Mouse (Mus musculus) MEL-GATA-1-ER (cell line): ENCODE results near the gene Numa1.
"Not testable (repeated sequence)": the region's sequence is repeated elsewhere in the genome, so short reads cannot be mapped to it uniquely, and the experiment has no call there.

ENCODE experiments used
- DNase-seq: peaks from one replicate; pipeline ENCODE4 v3.0.0-alpha.2; 2012; ENCODE audit warnings: low read depth; ENCODE audit errors: extremely low read depth

The Numa1 gene

GRCm38 (mm10) chr7:101974505-101974904, 40.6 kb downstream of the Numa1 start:
- no peak for DNase-seq

- no peak for DNase-seq
Observed at GRCm38 (mm10) chr7:101982735-101983134, 48.8 kb downstream of the Numa1 start.

GRCm38 (mm10) chr7:101985081-101985480, 51.2 kb downstream of the Numa1 start:
- DNase-seq = no peak

- no peak for DNase-seq
Observed at GRCm38 (mm10) chr7:101994241-101994640, 60.3 kb downstream of the Numa1 start.

GRCm38 (mm10) chr7:101998194-101998927, 64.5 kb downstream of the Numa1 start:
- DNase-seq = peak; percentile 27

GRCm38 (mm10) chr7:101999461-102000151, 65.7 kb downstream of the Numa1 start:
- no peak for DNase-seq

- DNase-seq = no peak
Observed at GRCm38 (mm10) chr7:102000296-102000695, 66.4 kb downstream of the Numa1 start.

GRCm38 (mm10) chr7:102000921-102001630, 67.2 kb downstream of the Numa1 start:
- DNase-seq = no peak

- DNase-seq = peak; percentile 29
Observed at GRCm38 (mm10) chr7:102006520-102006919, 72.6 kb downstream of the Numa1 start.

- no peak for DNase-seq
Observed at GRCm38 (mm10) chr7:102011855-102012254, 77.9 kb downstream of the Numa1 start.

- no peak for DNase-seq
Observed at GRCm38 (mm10) chr7:102013416-102013815, 79.5 kb downstream of the Numa1 start.

- no peak for DNase-seq
Observed at GRCm38 (mm10) chr7:102014995-102015394, 81.1 kb downstream of the Numa1 start.

GRCm38 (mm10) chr7:102016936-102017335, 83.0 kb downstream of the Numa1 start:
- DNase-seq = no peak

- DNase-seq = no peak
Observed at GRCm38 (mm10) chr7:102017452-102017851, 83.5 kb downstream of the Numa1 start.

- no peak for DNase-seq
Observed at GRCm38 (mm10) chr7:102018034-102018433, 84.1 kb downstream of the Numa1 start.

- no peak for DNase-seq
Observed at GRCm38 (mm10) chr7:102018590-102018989, 84.7 kb downstream of the Numa1 start, which contains the start of gene Il18bp. Il18bp (minus strand) TSS chr7:102018690.

GRCm38 (mm10) chr7:102019362-102019761, 85.5 kb downstream of the Numa1 start:
- no peak for DNase-seq

GRCm38 (mm10) chr7:102020934-102021333, 87.0 kb downstream of the Numa1 start:
- not testable (repeated sequence) for DNase-seq

- DNase-seq = no peak
Observed at GRCm38 (mm10) chr7:102023821-102024220, 89.9 kb downstream of the Numa1 start.

- no peak for DNase-seq
Observed at GRCm38 (mm10) chr7:102025187-102026119, 91.5 kb downstream of the Numa1 start.

GRCm38 (mm10) chr7:102034904-102035303, 101.0 kb downstream of the Numa1 start:
- DNase-seq = no peak
